Mouse (Mus musculus) thymus, adult 2 months (tissue): ENCODE measurements at regions not wholly inside any gene's neighbourhood (a gene's known extent, or its start where the extent isn't known, plus 50 kb on each side); places are given as distances from the start of the nearest gene placed in this dataset.

Experiments used
- DNase-seq: peaks from one replicate; pipeline ENCODE4 v3.0.0; 2021
- H3K27ac ChIP-seq: fragments of 200-500 bp; 2 replicates; pipeline ENCODE4 v1.5.1; 2012; ENCODE audit warnings: low read length, control low read depth; ENCODE audit not compliant: control insufficient read depth, insufficient read depth
- H3K27me3 ChIP-seq: fragments of 200-500 bp; 2 replicates; pipeline ENCODE4 v1.6.1; 2012; ENCODE audit warnings: mild to moderate bottlenecking, low read length, moderate library complexity, mixed read lengths; ENCODE audit not compliant: control insufficient read depth, insufficient read depth
- H3K36me3 ChIP-seq: fragments of 200-500 bp; 2 replicates; pipeline ENCODE4 v1.6.1; 2012; ENCODE audit warnings: mild to moderate bottlenecking, low read length, moderate library complexity; ENCODE audit not compliant: control insufficient read depth, insufficient read depth
- H3K4me1 ChIP-seq: fragments of 200-500 bp; replicated peaks from 2 replicates; pipeline ENCODE4 v1.6.1; 2012; ENCODE audit warnings: low read length; ENCODE audit not compliant: control insufficient read depth, insufficient read depth
- H3K4me3 ChIP-seq: fragments of 200-500 bp; 2 replicates; pipeline ENCODE4 v1.5.1; 2012; ENCODE audit warnings: mild to moderate bottlenecking, low read length, control low read depth, moderate library complexity; ENCODE audit not compliant: control insufficient read depth, insufficient read depth
- CTCF ChIP-seq: fragments of 200-500 bp; IDR thresholded peaks from 2 replicates; pipeline ENCODE4 v1.5.1; 2012; ENCODE audit warnings: mild to moderate bottlenecking, control low read depth, low read length, moderate library complexity, borderline replicate concordance; ENCODE audit not compliant: control insufficient read depth, poor library complexity, insufficient read depth; ENCODE audit errors: extremely low read depth
- POLR2A ChIP-seq: fragments of 200-500 bp; IDR thresholded peaks from 2 replicates; pipeline ENCODE4 v1.6.1; 2012; ENCODE audit warnings: mild to moderate bottlenecking, low read length, control low read depth, moderate library complexity; ENCODE audit not compliant: control insufficient read depth, poor library complexity, insufficient read depth; ENCODE audit errors: extremely low read depth
- WGBS: fragments of 180-500 bp; shearing (Covaris S2); methylation state at CpG from one replicate; pipeline ENCODE4 v1.1.7; 2018; 5-methylcytosine and 5-hydroxymethylcytosine counted together

- 94% methylated on average over 1 of the region's 1 CpGs for whole genome bisulfite sequencing
- no peak for DNase-seq
- H3K27me3 ChIP-seq = no peaks in the 10 kb centered on the region
- no peak overlapping the region for H3K4me3 ChIP-seq
- no peak overlapping the region for H3K27ac ChIP-seq
- no peak for TF ChIP-seq CTCF
- TF ChIP-seq POLR2A = no peak
- no peaks in the 10 kb centered on the region for H3K36me3 ChIP-seq
- H3K4me1 ChIP-seq = peaks cover 6% of the 10 kb centered on the region
These were observed 113.1 kb downstream of the Tsen15 start for GRCm38 (mm10) chr1:152273430-152273829.

- WGBS = 47% methylated on average over 10 of the region's 10 CpGs
- no peak overlapping the region for H3K4me3 ChIP-seq
- no peak overlapping the region for H3K27ac ChIP-seq
- H3K27me3 ChIP-seq = no peaks in the 10 kb centered on the region
- DNase-seq = no peak
- peaks cover 6% of the 10 kb centered on the region for H3K4me1 ChIP-seq
- no peaks in the 10 kb centered on the region for H3K36me3 ChIP-seq
- TF ChIP-seq CTCF (no peak), POLR2A (no peak)
These were observed 116.4 kb downstream of the Tsen15 start for GRCm38 (mm10) chr1:152269936-152270702.

GRCm38 (mm10) chr1:152266390-152266789, 120.1 kb downstream of the Tsen15 start:
- no peaks in the 10 kb centered on the region for H3K36me3 ChIP-seq
- no peak for TF ChIP-seq CTCF
- TF ChIP-seq POLR2A = no peak
- peaks cover 6% of the 10 kb centered on the region for H3K4me1 ChIP-seq
- no peak for DNase-seq
- no peak overlapping the region for H3K4me3 ChIP-seq
- no peak overlapping the region for H3K27ac ChIP-seq
- no peaks in the 10 kb centered on the region for H3K27me3 ChIP-seq

- DNase-seq = no peak
- 91% methylated on average over 6 of the region's 6 CpGs for WGBS
- H3K4me1 ChIP-seq = peaks cover 3% of the 10 kb centered on the region
- H3K4me3 ChIP-seq = no peak overlapping the region
- TF ChIP-seq CTCF (no peak), POLR2A (no peak)
- no peaks in the 10 kb centered on the region for H3K27me3 ChIP-seq
- no peaks in the 10 kb centered on the region for H3K36me3 ChIP-seq
- H3K27ac ChIP-seq = no peak overlapping the region
These were observed 121.5 kb downstream of the Tsen15 start for GRCm38 (mm10) chr1:152264981-152265380.

GRCm38 (mm10) chr1:152261472-152261871, 125.0 kb downstream of the Tsen15 start:
- H3K4me3 ChIP-seq = no peak overlapping the region
- no peaks in the 10 kb centered on the region for H3K36me3 ChIP-seq
- H3K27ac ChIP-seq = no peak overlapping the region
- TF ChIP-seq POLR2A = no peak
- WGBS = 82% methylated on average over 4 of the region's 4 CpGs
- H3K4me1 ChIP-seq = no peaks in the 10 kb centered on the region
- no peaks in the 10 kb centered on the region for H3K27me3 ChIP-seq
- no peak for DNase-seq

GRCm38 (mm10) chr1:152260950-152261349, 125.5 kb downstream of the Tsen15 start:
- WGBS = 78% methylated on average over 1 of the region's 1 CpGs
- Histone ChIP-seq H3K36me3 (no peaks in the 10 kb centered on the region), H3K27ac (no peak overlapping the region), H3K4me3 (no peak overlapping the region), H3K27me3 (no peaks in the 10 kb centered on the region), H3K4me1 (no peaks in the 10 kb centered on the region)
- no peak for TF ChIP-seq CTCF
- no peak for TF ChIP-seq POLR2A
- DNase-seq = no peak

GRCm38 (mm10) chr1:152258258-152258657, 128.2 kb downstream of the Tsen15 start:
- H3K4me3 ChIP-seq = no peak overlapping the region
- TF ChIP-seq POLR2A = no peak
- TF ChIP-seq CTCF = no peak
- no peak overlapping the region for H3K27ac ChIP-seq
- H3K4me1 ChIP-seq = peaks cover 4% of the 10 kb centered on the region
- H3K27me3 ChIP-seq = no peaks in the 10 kb centered on the region
- 93% methylated on average over 12 of the region's 12 CpGs for WGBS
- no peaks in the 10 kb centered on the region for H3K36me3 ChIP-seq
- no peak for DNase-seq
